Mouse (Mus musculus) kidney, embryonic 16.5 days (tissue): ENCODE data around the gene Aebp1. TPM values are rescaled to one million over a fixed set of nuclear protein-coding genes. Genes with fewer than 3 reads are reported as not detected.

ENCODE experiments used
- polyA plus RNA-seq: library from polyadenylated mRNA; unstranded; fragments of >200 nt; fragmentation: Nextera tagmentation; extraction: Ambion mirVana; gene quantifications from 2 replicates; pipeline ENCODE4 v1.2.1, GENCODE M21; 2015

Aebp1 gene
- polyA plus RNA-seq, 1 experiment from 2014 or later, result 61.1 TPM

Other genes starting within 250 kb of the Aebp1 start
- 197 and 212 TPM in 2 replicates for gene Mrps24, start 146.3 kb upstream of the Aebp1 start, polyA plus RNA-seq
- 25.9 and 27.8 TPM in 2 replicates for gene Urgcp, start 99.6 kb upstream of the Aebp1 start, polyA plus RNA-seq
- gene Dbnl, start 73.5 kb upstream of the Aebp1 start, polyA plus RNA-seq, result 123 and 132 TPM in 2 replicates
- gene Pgam2, start 58.2 kb upstream of the Aebp1 start, polyA plus RNA-seq, result 33.0 and 42.8 TPM in 2 replicates
- gene Polm, start 23.9 kb upstream of the Aebp1 start, polyA plus RNA-seq, result 9.8 and 11.4 TPM in 2 replicates
- gene Pold2, start 16.3 kb downstream of the Aebp1 start, polyA plus RNA-seq, result 152 and 155 TPM in 2 replicates
- 5.1 and 9.1 TPM in 2 replicates for gene Myl7, start 36.8 kb downstream of the Aebp1 start, polyA plus RNA-seq
- 1.7 and 2.0 TPM in 2 replicates for gene Gck, start 88.1 kb downstream of the Aebp1 start, polyA plus RNA-seq
- 56.1 and 61.8 TPM in 2 replicates for gene Ykt6, start 93.7 kb downstream of the Aebp1 start, polyA plus RNA-seq
- gene Camk2b, start 204.4 kb downstream of the Aebp1 start, polyA plus RNA-seq, result 3.4 and 4.1 TPM in 2 replicates